Mouse (Mus musculus) fibroblast of lung, adult 2 months (primary cell): ENCODE data around the gene Naa20.
"Not testable (repeated sequence)": the region's sequence is repeated elsewhere in the genome, so short reads cannot be mapped to it uniquely, and the experiment has no call there.

Experiments
- DNase-seq: peaks from one replicate; pipeline ENCODE4 v3.0.0-alpha.2; 2011; ENCODE audit warnings: low read depth

The Naa20 gene

GRCm38 (mm10) chr2:145884913-145885785, 16.8 kb upstream of the Naa20 start:
- peak; percentile 97 for DNase-seq

- peak; percentile 97 for DNase-seq
Measured at GRCm38 (mm10) chr2:145887937-145888765, 13.7 kb upstream of the Naa20 start.

GRCm38 (mm10) chr2:145888766-145889480, 13.0 kb upstream of the Naa20 start:
- no peak for DNase-seq

GRCm38 (mm10) chr2:145890571-145890970, 11.3 kb upstream of the Naa20 start:
- DNase-seq, result no peak

GRCm38 (mm10) chr2:145893756-145894155, 8.1 kb upstream of the Naa20 start:
- no peak for DNase-seq

GRCm38 (mm10) chr2:145898106-145898505, 3.8 kb upstream of the Naa20 start:
- DNase-seq, result no peak

GRCm38 (mm10) chr2:145900318-145900717, 1.6 kb upstream of the Naa20 start:
- DNase-seq, result not testable (repeated sequence)

GRCm38 (mm10) chr2:145903061-145903901, 1.4 kb downstream of the Naa20 start:
- DNase-seq, result peak; percentile 65

GRCm38 (mm10) chr2:145903983-145904616, 2.2 kb downstream of the Naa20 start:
- DNase-seq, result no peak

- no peak for DNase-seq
Measured at GRCm38 (mm10) chr2:145905156-145905555, 3.3 kb downstream of the Naa20 start.

GRCm38 (mm10) chr2:145905884-145906283, 4.0 kb downstream of the Naa20 start:
- DNase-seq, result not testable (repeated sequence)

- DNase-seq, result no peak
Measured at GRCm38 (mm10) chr2:145920941-145921650, 19.2 kb downstream of the Naa20 start.

GRCm38 (mm10) chr2:145934339-145935231, 32.7 kb downstream of the Naa20 start, which contains the start of the genes Cfap61 and Crnkl1:
Gene Cfap61 (plus strand): TSS chr2:145934784.
Gene Crnkl1 (minus strand): TSS chr2:145935014.
- DNase-seq, result peak; percentile 90

GRCm38 (mm10) chr2:145936975-145937374, 35.1 kb downstream of the Naa20 start:
- DNase-seq, result no peak

GRCm38 (mm10) chr2:145941403-145941802, 39.5 kb downstream of the Naa20 start:
- DNase-seq, result no peak

- DNase-seq, result no peak
Measured at GRCm38 (mm10) chr2:145944286-145944685, 42.4 kb downstream of the Naa20 start.

GRCm38 (mm10) chr2:145948402-145948954, 46.6 kb downstream of the Naa20 start:
- peak; percentile 43 for DNase-seq

- DNase-seq, result no peak
Measured at GRCm38 (mm10) chr2:145949475-145950068, 47.7 kb downstream of the Naa20 start.
